Mouse (Mus musculus): ENCODE measurements around the gene Serpina6.
A peak's percentile ranks its signal among the peaks of the same experiment; 100 is the strongest.

DNA sequence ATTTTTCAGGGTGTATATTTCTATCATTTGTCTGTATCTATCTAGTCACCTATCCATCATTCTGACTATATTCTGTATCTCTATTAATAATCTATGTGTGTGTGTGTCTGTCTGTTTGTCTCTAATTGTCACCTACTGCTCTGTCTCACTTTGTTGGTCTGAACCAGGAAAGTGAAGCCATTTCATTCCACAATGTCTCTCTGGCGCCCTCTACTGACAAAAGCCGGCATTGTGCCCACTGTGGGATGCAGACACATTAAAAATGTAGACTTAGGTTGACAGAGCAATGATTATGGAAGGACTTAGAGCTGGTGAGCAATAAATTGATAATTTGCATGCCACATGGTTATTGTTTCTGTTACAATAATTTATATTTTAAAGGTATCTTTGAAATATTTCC, 13.7 kb downstream of the Serpina6 start:
- TF ChIP-seq CTCF (IDR thresholded peaks at IDR 0.05; ENCODE audit: low read depth, low read length) (peak; percentile 66), GATA1 (IDR thresholded peaks at IDR 0.05; ENCODE audit: borderline replicate concordance, low read length) (no peak), POLR2AphosphoS5 (IDR thresholded peaks at IDR 0.05; ENCODE audit: insufficient replicate concordance, low read depth, low read length) (no peak), TAL1 (conservative IDR thresholded peaks at IDR 0.05; ENCODE audit: low read depth, low read length) (no peak), GATA2 (IDR thresholded peaks at IDR 0.05; ENCODE audit: borderline replicate concordance, low read depth, low read length) (no peak)

Measured in G1E (cell line).